Mouse (Mus musculus): ENCODE results near the gene Otx1.

Gene Otx1

GRCm38 (mm10) chr11:22002783-22003340 lies at the start of gene Otx1:
Otx1 (minus strand) TSS chr11:22002897.
- peak in 1 of 2 experiments; percentile 22 for DNase-seq (ENCODE audit: low spot score in 2 of 2)

DNA sequence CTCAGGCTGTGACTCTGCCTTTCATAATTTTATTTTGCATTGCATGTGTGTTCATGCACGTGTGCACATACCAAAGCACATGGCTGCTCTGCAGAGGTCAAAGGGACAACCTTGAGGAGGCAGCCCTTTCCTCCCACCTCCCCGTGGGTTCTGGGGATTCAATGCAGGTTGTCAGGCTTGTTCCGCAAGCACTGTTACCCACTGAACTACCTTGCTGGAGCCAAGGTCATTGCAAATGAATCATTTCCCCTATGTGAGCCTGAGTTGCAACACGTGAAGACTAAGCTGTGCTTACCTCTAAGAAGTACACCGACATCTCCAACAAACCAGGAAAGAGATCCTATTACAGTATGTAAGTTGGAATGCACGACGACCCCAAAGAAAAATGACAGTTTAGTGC lies 48.2 kb upstream of the Otx1 start:
- no peak for DNase-seq (ENCODE audit: low spot score in 2 of 2)

DNA sequence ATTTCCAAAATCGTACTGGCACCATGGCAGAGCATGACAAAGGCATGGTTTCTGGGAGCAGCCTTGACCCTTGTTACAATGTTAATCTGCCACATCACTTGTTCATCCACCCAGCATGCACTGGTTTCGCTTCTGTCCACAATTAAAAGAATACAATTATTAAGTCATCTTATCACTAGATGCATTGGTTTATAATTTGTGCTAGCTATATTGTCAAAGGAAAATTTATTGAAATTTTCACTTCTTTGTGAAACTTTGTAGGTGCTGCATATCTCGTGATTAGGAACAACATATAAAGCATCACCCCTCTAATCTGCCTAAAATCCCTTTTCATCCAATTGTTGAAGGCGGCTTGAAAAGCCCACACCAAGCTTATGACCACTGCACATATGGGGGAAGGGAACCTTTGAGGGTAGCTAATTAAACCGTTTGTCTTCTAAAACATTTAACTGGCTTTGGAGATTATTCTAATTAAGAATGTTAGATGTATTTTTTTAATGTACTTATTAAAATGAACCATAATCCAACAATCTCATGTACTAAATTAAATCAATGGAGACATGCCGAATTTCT lies 37.2 kb upstream of the Otx1 start:
- DNase-seq (ENCODE audit: low spot score in 2 of 2) = no peak

- no peak for DNase-seq (ENCODE audit: low spot score in 2 of 2)
Observed at GRCm38 (mm10) chr11:22034564-22035105, 31.9 kb upstream of the Otx1 start.

- DNase-seq (ENCODE audit: low spot score in 2 of 2) = no peak
Observed at GRCm38 (mm10) chr11:22033582-22033981, 30.9 kb upstream of the Otx1 start.

DNA sequence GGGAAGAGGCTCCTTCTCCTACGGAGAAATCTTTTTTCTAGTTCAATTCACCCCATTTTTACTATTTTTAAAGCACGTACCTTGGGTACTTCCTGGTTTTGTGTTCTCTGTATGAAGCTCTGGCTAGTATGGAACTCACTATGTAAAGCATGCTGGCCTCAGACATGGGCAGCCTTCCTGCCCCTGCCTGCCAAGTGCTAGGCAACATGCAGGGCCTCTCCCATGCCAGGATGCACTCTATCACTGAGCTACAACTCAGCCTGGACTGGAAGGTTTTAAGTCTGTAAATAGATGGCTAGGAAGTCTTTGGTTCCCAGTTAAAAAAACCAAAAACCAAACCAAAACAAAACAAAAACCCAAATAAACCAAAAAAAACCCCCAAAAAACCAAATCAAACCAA lies 17.9 kb upstream of the Otx1 start:
- no peak for DNase-seq (ENCODE audit: low spot score in 2 of 2)

DNA sequence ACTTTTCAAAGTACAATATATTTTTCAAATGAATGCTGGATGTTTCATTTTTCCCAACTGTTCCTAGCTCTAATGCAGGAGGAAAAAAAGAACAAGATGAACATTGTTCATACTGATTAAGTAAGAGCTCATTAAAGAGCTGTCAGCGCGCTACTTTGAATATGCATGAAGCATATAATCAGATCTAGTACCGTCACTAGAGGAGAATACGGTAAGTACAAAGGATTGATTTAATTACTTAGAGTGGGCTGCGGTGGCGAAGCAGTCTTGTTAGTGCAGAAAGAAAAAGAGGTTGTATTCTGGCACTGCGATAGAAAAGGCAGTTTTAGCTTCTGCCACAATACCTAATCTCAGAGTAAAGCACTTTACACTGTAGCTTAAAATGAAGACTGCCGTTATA lies 14.7 kb upstream of the Otx1 start:
- no peak for DNase-seq (ENCODE audit: low spot score in 2 of 2)

GRCm38 (mm10) chr11:22016341-22016740 lies 13.6 kb upstream of the Otx1 start:
- no peak for DNase-seq (ENCODE audit: low spot score in 2 of 2)

DNA sequence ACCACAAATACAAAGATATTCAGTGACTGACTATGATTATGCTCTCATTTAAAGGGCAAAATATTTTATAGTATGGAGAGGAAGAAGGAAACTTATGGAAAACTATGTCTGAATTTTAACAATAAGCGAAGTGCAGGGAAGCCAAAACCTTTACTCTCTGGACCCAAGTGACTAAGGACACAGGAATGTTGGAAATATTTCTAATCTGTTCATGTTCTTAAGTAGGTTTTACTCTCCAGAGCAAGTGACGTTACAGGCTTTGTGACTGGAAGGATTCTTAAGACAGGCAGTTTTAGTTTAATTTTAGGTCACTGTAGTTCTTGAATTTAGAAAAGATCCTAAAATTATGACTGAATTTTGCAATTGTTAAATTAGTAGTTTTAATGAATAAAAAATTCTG lies 6.1 kb upstream of the Otx1 start:
- no peak for DNase-seq (ENCODE audit: low spot score in 2 of 2)

- DNase-seq (ENCODE audit: low spot score in 2 of 2) = no peak
Observed at GRCm38 (mm10) chr11:22008129-22008596, 5.5 kb upstream of the Otx1 start.

- no peak for DNase-seq (ENCODE audit: low spot score in 2 of 2)
Observed at GRCm38 (mm10) chr11:22007781-22008110, 5.0 kb upstream of the Otx1 start.

DNA sequence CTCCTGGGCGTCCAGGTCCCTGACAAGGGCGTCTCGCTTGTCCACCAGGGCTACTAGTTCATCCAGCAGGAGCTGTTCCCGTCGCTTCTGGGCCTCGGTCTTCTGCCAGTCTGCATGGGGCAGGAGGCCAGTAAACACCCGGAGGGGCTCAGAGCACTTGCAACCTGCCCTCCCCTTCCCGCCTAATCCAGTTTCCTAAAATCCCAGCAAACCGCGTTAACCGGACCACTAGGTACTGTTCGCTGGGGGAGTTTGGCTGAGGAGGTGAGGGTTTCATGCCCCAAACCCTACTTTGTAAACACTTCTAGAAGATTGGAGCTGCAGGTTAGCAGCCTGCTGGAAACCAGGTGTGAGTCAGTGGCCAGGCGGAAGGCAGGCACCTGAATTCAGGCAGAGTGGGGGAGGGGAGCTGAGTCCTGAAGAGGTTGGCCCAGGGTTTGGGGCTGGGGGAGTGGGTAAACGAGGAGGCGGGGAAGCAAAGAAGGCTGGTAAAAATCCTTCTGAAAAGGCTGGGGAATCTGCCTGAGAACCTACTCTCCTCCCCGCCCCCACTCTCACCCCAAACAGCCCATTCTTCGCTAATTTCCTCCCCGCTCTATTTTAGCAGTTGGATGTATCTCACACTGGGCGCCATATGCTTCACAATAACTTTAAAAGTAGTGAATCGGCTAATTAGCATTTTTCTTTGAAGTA lies 4.5 kb upstream of the Otx1 start:
- peak in 1 of 2 experiments; percentile 11 for DNase-seq (ENCODE audit: low spot score in 2 of 2)

DNA sequence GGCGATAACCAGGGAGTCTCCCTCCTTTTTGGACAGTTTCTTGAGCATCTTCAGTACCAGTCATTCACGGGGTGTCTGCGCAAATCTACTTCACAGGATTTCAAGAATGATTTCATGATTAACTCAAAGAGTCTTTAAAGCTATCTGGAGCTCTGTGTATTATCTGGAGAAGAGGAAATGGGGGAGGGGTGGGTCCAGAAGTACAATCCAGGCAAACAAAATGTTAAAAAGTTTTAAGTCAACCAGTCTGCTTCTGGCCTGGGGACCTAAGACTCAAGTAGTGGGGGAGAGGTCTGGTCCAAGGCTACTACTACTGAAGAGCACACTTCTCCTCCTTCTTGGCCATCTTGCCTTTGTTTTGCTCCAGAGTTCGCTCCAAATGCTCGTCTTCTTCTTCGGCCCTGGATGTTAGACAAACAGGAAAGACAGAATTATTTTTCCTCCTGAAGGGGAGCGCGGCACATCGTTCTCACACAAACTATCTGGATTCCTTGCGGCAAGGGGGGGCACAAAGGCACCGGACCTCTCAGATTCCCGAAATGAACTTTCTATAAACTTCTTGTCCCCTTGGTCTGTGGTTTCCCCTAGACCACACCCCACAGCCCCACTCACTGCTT lies 3.9 kb upstream of the Otx1 start:
- DNase-seq (ENCODE audit: low spot score in 2 of 2) = no peak

- DNase-seq (ENCODE audit: low spot score in 2 of 2) = no peak
Observed at GRCm38 (mm10) chr11:22005281-22005870, 2.7 kb upstream of the Otx1 start.

- DNase-seq (ENCODE audit: low spot score in 2 of 2) = peak in 1 of 2 experiments; percentile 21
Observed at GRCm38 (mm10) chr11:22004331-22004841, 1.7 kb upstream of the Otx1 start.

GRCm38 (mm10) chr11:22003341-22003981 lies 764 bp upstream of the Otx1 start:
- DNase-seq (ENCODE audit: low spot score in 2 of 2) = peak in 1 of 2 experiments; percentile 10

DNA sequence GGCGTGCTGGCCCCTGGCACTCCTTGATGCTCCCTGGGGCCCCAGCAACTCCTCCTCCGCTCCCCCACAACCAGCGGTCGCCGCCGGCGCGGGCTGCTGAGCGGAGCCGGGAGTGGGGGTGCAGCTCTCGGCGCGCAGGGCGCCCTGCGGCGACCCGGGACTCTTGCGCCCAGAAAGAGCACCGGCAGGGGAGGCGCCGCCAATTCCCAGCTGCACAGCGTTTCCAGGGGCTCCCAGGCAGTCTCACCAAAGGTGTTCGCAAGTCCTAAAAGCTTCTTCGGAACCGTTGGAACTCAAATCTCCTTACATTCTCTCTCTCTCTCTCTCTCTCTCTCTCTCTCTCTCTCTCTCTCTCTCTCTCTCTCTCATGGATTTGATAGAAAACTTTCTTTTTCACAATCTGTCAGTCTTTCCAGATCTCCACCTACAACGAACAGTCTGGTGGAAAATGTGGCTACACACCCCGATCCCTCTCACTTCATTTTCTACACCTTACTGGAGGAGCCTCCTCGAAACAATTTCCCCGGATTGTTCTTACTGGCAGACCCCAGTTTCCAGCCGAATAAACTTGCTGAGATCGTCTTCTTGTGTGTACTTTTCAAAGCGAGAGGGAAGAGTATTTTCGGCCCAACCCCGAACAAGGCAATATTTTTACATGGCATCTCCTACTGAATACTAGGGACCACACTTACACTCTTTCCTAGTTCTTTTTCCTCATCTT lies 475 bp downstream of the Otx1 start:
- no peak for DNase-seq (ENCODE audit: low spot score in 2 of 2)

GRCm38 (mm10) chr11:22001321-22002061 lies 1.2 kb downstream of the Otx1 start:
- DNase-seq (ENCODE audit: low spot score in 2 of 2) = peak in 1 of 2 experiments; percentile 52

GRCm38 (mm10) chr11:22000316-22001076 lies 2.2 kb downstream of the Otx1 start:
- peak in 1 of 2 experiments; percentile 11 for DNase-seq (ENCODE audit: low spot score in 2 of 2)
